Mouse (Mus musculus): ENCODE results near the gene Otof. TPM values are rescaled to one million over a fixed set of nuclear protein-coding genes. Genes with fewer than 3 reads are reported as not detected.

Otof gene
- not detected in 2 replicates for total RNA-seq (2014; fragmentation: Nextera tagmentation)
- total RNA-seq (2017), result under 0.01 TPM in 2 replicates
- polyA plus RNA-seq (2012), result not detected in 2 replicates

GRCm38 (mm10) chr5:30461821-30462220 is at the start of gene Otof:
Gene Otof (minus strand): TSS chr5:30461932.
- no peak within 1 kb of the TSS for H3K4me3 ChIP-seq (ENCODE audit: low read depth, low read length)
- no peaks in the 10 kb centered on the region for H3K9me3 ChIP-seq (replicated peaks)
- no peak for ATAC-seq (ENCODE audit: extremely low read depth, insufficient number of reproducible peaks, low FRiP score, poor library complexity, severe bottlenecking)
- no peaks in the 10 kb centered on the region for H3K4me1 ChIP-seq (ENCODE audit: insufficient read depth, low read depth, low read length)
- H3K27me3 ChIP-seq (ENCODE audit: insufficient read depth, low read length), result peaks cover 26% of the 10 kb centered on the region
- DNase-seq (ENCODE audit: low spot score), result no peak
- no peak for TF ChIP-seq CTCF (IDR thresholded peaks at IDR 0.05; ENCODE audit: low read depth, low read length)
- TF ChIP-seq GATA1 (IDR thresholded peaks at IDR 0.05; ENCODE audit: borderline replicate concordance, low read length), result no peak
- no peak for TF ChIP-seq TAL1 (conservative IDR thresholded peaks at IDR 0.05; ENCODE audit: low read depth, low read length)
- no peak for TF ChIP-seq POLR2AphosphoS5 (IDR thresholded peaks at IDR 0.05; ENCODE audit: insufficient replicate concordance, low read depth, low read length)
- no peak for TF ChIP-seq GATA2 (IDR thresholded peaks at IDR 0.05; ENCODE audit: borderline replicate concordance, low read depth, low read length)
- H3K36me3 ChIP-seq (replicated peaks), result no peaks in the 10 kb centered on the region

- Histone ChIP-seq H3K27me3 (ENCODE audit: insufficient read depth, low read length) (peaks cover 3% of the 10 kb centered on the region; the same call in 1 of the 2 replicates), H3K4me1 (ENCODE audit: insufficient read depth, low read depth, low read length) (no peaks in the 10 kb centered on the region), H3K9me3 (replicated peaks) (no peaks in the 10 kb centered on the region), H3K4me3 (ENCODE audit: low read depth, low read length) (no peak overlapping the region), H3K36me3 (replicated peaks) (no peaks in the 10 kb centered on the region)
- ATAC-seq (ENCODE audit: extremely low read depth, insufficient number of reproducible peaks, low FRiP score, poor library complexity, severe bottlenecking) (no peak), DNase-seq (ENCODE audit: low spot score) (no peak)
- no peak for TF ChIP-seq POLR2AphosphoS5 (IDR thresholded peaks at IDR 0.05; ENCODE audit: insufficient replicate concordance, low read depth, low read length)
- TF ChIP-seq CTCF (IDR thresholded peaks at IDR 0.05; ENCODE audit: low read depth, low read length), result no peak
- no peak for TF ChIP-seq GATA1 (IDR thresholded peaks at IDR 0.05; ENCODE audit: borderline replicate concordance, low read length)
- no peak for TF ChIP-seq TAL1 (conservative IDR thresholded peaks at IDR 0.05; ENCODE audit: low read depth, low read length)
Observed at GRCm38 (mm10) chr5:30497299-30497698, 35.6 kb upstream of the Otof start.

- no peak for DNase-seq (ENCODE audit: low spot score)
- no peak for TF ChIP-seq POLR2AphosphoS5 (IDR thresholded peaks at IDR 0.05; ENCODE audit: insufficient replicate concordance, low read depth, low read length)
- TF ChIP-seq CTCF (IDR thresholded peaks at IDR 0.05; ENCODE audit: low read depth, low read length), result no peak
- TF ChIP-seq GATA1 (IDR thresholded peaks at IDR 0.05; ENCODE audit: borderline replicate concordance, low read length), result no peak
- TF ChIP-seq GATA2 (IDR thresholded peaks at IDR 0.05; ENCODE audit: borderline replicate concordance, low read depth, low read length), result no peak
- no peak for TF ChIP-seq TAL1 (conservative IDR thresholded peaks at IDR 0.05; ENCODE audit: low read depth, low read length)
- Histone ChIP-seq H3K36me3 (replicated peaks) (no peaks in the 10 kb centered on the region), H3K4me3 (ENCODE audit: low read depth, low read length) (no peak overlapping the region), H3K27me3 (ENCODE audit: insufficient read depth, low read length) (peaks cover 3% of the 10 kb centered on the region; the same call in 1 of the 2 replicates), H3K9me3 (replicated peaks) (no peaks in the 10 kb centered on the region), H3K4me1 (ENCODE audit: insufficient read depth, low read depth, low read length) (no peaks in the 10 kb centered on the region)
- ATAC-seq (ENCODE audit: extremely low read depth, insufficient number of reproducible peaks, low FRiP score, poor library complexity, severe bottlenecking), result no peak
Observed at GRCm38 (mm10) chr5:30496821-30497220, 35.1 kb upstream of the Otof start.

- H3K4me1 ChIP-seq (ENCODE audit: insufficient read depth, low read depth, low read length), result no peaks in the 10 kb centered on the region
- no peak overlapping the region for H3K4me3 ChIP-seq (ENCODE audit: low read depth, low read length)
- ATAC-seq (ENCODE audit: extremely low read depth, insufficient number of reproducible peaks, low FRiP score, poor library complexity, severe bottlenecking), result no peak
- no peak for TF ChIP-seq GATA2 (IDR thresholded peaks at IDR 0.05; ENCODE audit: borderline replicate concordance, low read depth, low read length)
- no peaks in the 10 kb centered on the region for H3K36me3 ChIP-seq (replicated peaks)
- peaks cover 3% of the 10 kb centered on the region; the same call in 1 of the 2 replicates for H3K27me3 ChIP-seq (ENCODE audit: insufficient read depth, low read length)
- DNase-seq (ENCODE audit: low spot score), result no peak
- no peaks in the 10 kb centered on the region for H3K9me3 ChIP-seq (replicated peaks)
Observed at GRCm38 (mm10) chr5:30495288-30495687, 33.6 kb upstream of the Otof start.

GRCm38 (mm10) chr5:30494606-30495005 is 32.9 kb upstream of the Otof start:
- no peak for DNase-seq (ENCODE audit: low spot score)
- TF ChIP-seq GATA1 (IDR thresholded peaks at IDR 0.05; ENCODE audit: borderline replicate concordance, low read length) (no peak), POLR2AphosphoS5 (IDR thresholded peaks at IDR 0.05; ENCODE audit: insufficient replicate concordance, low read depth, low read length) (no peak), GATA2 (IDR thresholded peaks at IDR 0.05; ENCODE audit: borderline replicate concordance, low read depth, low read length) (no peak), TAL1 (conservative IDR thresholded peaks at IDR 0.05; ENCODE audit: low read depth, low read length) (no peak), CTCF (IDR thresholded peaks at IDR 0.05; ENCODE audit: low read depth, low read length) (no peak)
- H3K4me3 ChIP-seq (ENCODE audit: low read depth, low read length), result no peak overlapping the region
- no peak for ATAC-seq (ENCODE audit: extremely low read depth, insufficient number of reproducible peaks, low FRiP score, poor library complexity, severe bottlenecking)
- peaks cover 3% of the 10 kb centered on the region; the same call in 1 of the 2 replicates for H3K27me3 ChIP-seq (ENCODE audit: insufficient read depth, low read length)
- no peaks in the 10 kb centered on the region for H3K36me3 ChIP-seq (replicated peaks)
- no peaks in the 10 kb centered on the region for H3K9me3 ChIP-seq (replicated peaks)
- no peaks in the 10 kb centered on the region for H3K4me1 ChIP-seq (ENCODE audit: insufficient read depth, low read depth, low read length)

GRCm38 (mm10) chr5:30493723-30494122 is 32.0 kb upstream of the Otof start:
- Histone ChIP-seq H3K27me3 (ENCODE audit: insufficient read depth, low read length) (peaks cover 3% of the 10 kb centered on the region; the same call in 1 of the 2 replicates), H3K4me3 (ENCODE audit: low read depth, low read length) (no peak overlapping the region), H3K36me3 (replicated peaks) (no peaks in the 10 kb centered on the region), H3K9me3 (replicated peaks) (no peaks in the 10 kb centered on the region), H3K4me1 (ENCODE audit: insufficient read depth, low read depth, low read length) (no peaks in the 10 kb centered on the region)
- ATAC-seq (ENCODE audit: extremely low read depth, insufficient number of reproducible peaks, low FRiP score, poor library complexity, severe bottlenecking) (no peak), DNase-seq (ENCODE audit: low spot score) (no peak)
- no peak for TF ChIP-seq POLR2AphosphoS5 (IDR thresholded peaks at IDR 0.05; ENCODE audit: insufficient replicate concordance, low read depth, low read length)
- no peak for TF ChIP-seq GATA2 (IDR thresholded peaks at IDR 0.05; ENCODE audit: borderline replicate concordance, low read depth, low read length)

- Histone ChIP-seq H3K9me3 (replicated peaks) (no peaks in the 10 kb centered on the region), H3K36me3 (replicated peaks) (no peaks in the 10 kb centered on the region), H3K4me1 (ENCODE audit: insufficient read depth, low read depth, low read length) (no peaks in the 10 kb centered on the region), H3K4me3 (ENCODE audit: low read depth, low read length) (no peak overlapping the region), H3K27me3 (ENCODE audit: insufficient read depth, low read length) (peaks cover 3% of the 10 kb centered on the region; the same call in 1 of the 2 replicates)
- TF ChIP-seq POLR2AphosphoS5 (IDR thresholded peaks at IDR 0.05; ENCODE audit: insufficient replicate concordance, low read depth, low read length), result no peak
- TF ChIP-seq CTCF (IDR thresholded peaks at IDR 0.05; ENCODE audit: low read depth, low read length), result no peak
- no peak for TF ChIP-seq TAL1 (conservative IDR thresholded peaks at IDR 0.05; ENCODE audit: low read depth, low read length)
- no peak for TF ChIP-seq GATA1 (IDR thresholded peaks at IDR 0.05; ENCODE audit: borderline replicate concordance, low read length)
- TF ChIP-seq GATA2 (IDR thresholded peaks at IDR 0.05; ENCODE audit: borderline replicate concordance, low read depth, low read length), result no peak
- ATAC-seq (ENCODE audit: extremely low read depth, insufficient number of reproducible peaks, low FRiP score, poor library complexity, severe bottlenecking) (no peak), DNase-seq (ENCODE audit: low spot score) (no peak)
Observed at GRCm38 (mm10) chr5:30490845-30491244, 29.1 kb upstream of the Otof start.

Data from G1E (cell line).